ENCODE assay signal across 13 mouse cellular contexts in genomic region chr6:140768859-140769640, GRCm38 (mm10). TPM values are rescaled to one million over a fixed set of nuclear protein-coding genes. Genes with fewer than 3 reads are reported as not detected.
DNase-seq lines count a peak whose midpoint lies in the region; ATAC-seq and TF ChIP-seq lines count a peak whose summit lies in the region.
"Had no signal": no experiment of that assay in that cellular context is flagged by ENCODE, and none has a peak within 500 bp of the region (broad histone marks: within the 10 kb centered on the region; RNA-seq: fewer than 3 reads in every experiment).

No protein-coding gene starts in this region.

- no peaks in the 10 kb centered on the region for H3K36me3 ChIP-seq in lung, embryonic 16.5 days (ENCODE audit: control insufficient read depth, insufficient read depth, low read length)
- H3K36me3 ChIP-seq in lung, postnatal 0 days (ENCODE audit: insufficient read depth, low read length), result no peaks in the 10 kb centered on the region
- H3K36me3 ChIP-seq in forebrain, embryonic 13.5 days (ENCODE audit: poor library complexity, severe bottlenecking), result no peaks in the 10 kb centered on the region
- H3K36me3 ChIP-seq in midbrain, embryonic 11.5 days (ENCODE audit: control insufficient read depth, insufficient read depth, low read length), result no peaks in the 10 kb centered on the region
- H3K36me3 ChIP-seq: liver, embryonic 13.5 days had no signal

- no peak overlapping the region for H3K9ac ChIP-seq in lung, embryonic 16.5 days (ENCODE audit: low read length)
- no peak overlapping the region for H3K9ac ChIP-seq in lung, postnatal 0 days (replicated peaks; ENCODE audit: low read depth)
- H3K9ac ChIP-seq in forebrain, embryonic 13.5 days, result no peak overlapping the region
- H3K9ac ChIP-seq in midbrain, embryonic 11.5 days (ENCODE audit: low read length), result no peak overlapping the region
- H3K9ac ChIP-seq: liver, embryonic 13.5 days had no signal

- no peaks in the 10 kb centered on the region for H3K4me1 ChIP-seq in lung, embryonic 16.5 days (replicated peaks; ENCODE audit: control insufficient read depth, insufficient read depth, low read length)
- H3K4me1 ChIP-seq in lung, postnatal 0 days (ENCODE audit: insufficient read depth, low read depth, low read length), result no peaks in the 10 kb centered on the region
- H3K4me1 ChIP-seq in forebrain, embryonic 13.5 days, result peaks cover 9% of the 10 kb centered on the region; the same call in 1 of the 2 replicates
- peaks cover 7% of the 10 kb centered on the region; the same call in 1 of the 2 replicates for H3K4me1 ChIP-seq in midbrain, embryonic 11.5 days (ENCODE audit: control insufficient read depth, insufficient read depth, low read length)
- H3K4me1 ChIP-seq: liver, embryonic 13.5 days had no signal

- 60% methylated on average over 21 of the region's 21 CpGs for WGBS in lung, embryonic 16.5 days
- WGBS in lung, postnatal 0 days, result 68% methylated on average over 21 of the region's 21 CpGs
- WGBS in forebrain, embryonic 13.5 days, result 34% methylated on average over 21 of the region's 21 CpGs
- 49% methylated on average over 21 of the region's 21 CpGs for WGBS in midbrain, embryonic 11.5 days

- TF ChIP-seq EP300 in lung, postnatal 0 days (IDR thresholded peaks at IDR 0.05), result no peak

- ATAC-seq in lung, embryonic 16.5 days (ENCODE audit: low read depth), result peak; percentile 14; the same call in 1 of the 2 replicates
- ATAC-seq in lung, postnatal 0 days, result no peak
- ATAC-seq in forebrain, embryonic 13.5 days, result peak; percentile 85
- ATAC-seq in midbrain, embryonic 11.5 days (ENCODE audit: low FRiP score), result peak; percentile 88

- H3K9me3 ChIP-seq in lung, embryonic 16.5 days (ENCODE audit: control insufficient read depth, low read length), result no peaks in the 10 kb centered on the region
- H3K9me3 ChIP-seq in lung, postnatal 0 days (ENCODE audit: low read length), result no peaks in the 10 kb centered on the region
- H3K9me3 ChIP-seq in forebrain, embryonic 13.5 days (replicated peaks), result no peaks in the 10 kb centered on the region
- no peaks in the 10 kb centered on the region for H3K9me3 ChIP-seq in midbrain, embryonic 11.5 days (ENCODE audit: control insufficient read depth, low read length)
- H3K9me3 ChIP-seq: liver, embryonic 13.5 days had no signal

- H3K27me3 ChIP-seq in lung, embryonic 16.5 days (ENCODE audit: control insufficient read depth, insufficient read depth, low read depth, low read length), result no peaks in the 10 kb centered on the region
- no peaks in the 10 kb centered on the region for H3K27me3 ChIP-seq in lung, postnatal 0 days (replicated peaks; ENCODE audit: insufficient read depth, low read length)
- H3K27me3 ChIP-seq in forebrain, embryonic 13.5 days, result no peaks in the 10 kb centered on the region
- H3K27me3 ChIP-seq in midbrain, embryonic 11.5 days (ENCODE audit: control insufficient read depth, insufficient read depth, low read length), result no peaks in the 10 kb centered on the region
- H3K27me3 ChIP-seq: CH12.LX; liver, embryonic 13.5 days had no signal

- H3K4me2 ChIP-seq in lung, embryonic 16.5 days (ENCODE audit: low read depth, low read length), result no peak overlapping the region
- no peak overlapping the region for H3K4me2 ChIP-seq in lung, postnatal 0 days (replicated peaks; ENCODE audit: low read depth, low read length)
- H3K4me2 ChIP-seq in forebrain, embryonic 13.5 days, result peak overlapping the region; percentile 32
- no peak overlapping the region for H3K4me2 ChIP-seq in midbrain, embryonic 11.5 days
- H3K4me2 ChIP-seq: liver, embryonic 13.5 days had no signal

- H3K4me3 ChIP-seq in lung, embryonic 16.5 days (ENCODE audit: low read length), result no peak overlapping the region
- no peak overlapping the region for H3K4me3 ChIP-seq in lung, postnatal 0 days (ENCODE audit: low read depth, low read length)
- H3K4me3 ChIP-seq in forebrain, embryonic 13.5 days, result no peak overlapping the region
- H3K4me3 ChIP-seq in midbrain, embryonic 11.5 days (ENCODE audit: low read depth, low read length), result no peak overlapping the region
- no peak overlapping the region for H3K4me3 ChIP-seq in layer of hippocampus, adult 2 months
- H3K4me3 ChIP-seq: liver, embryonic 13.5 days had no signal

- DNase-seq in lung, postnatal 0 days (ENCODE audit: low spot score), result no peak
- peak; percentile 85 for DNase-seq in midbrain, embryonic 11.5 days (ENCODE audit: low spot score, missing footprints)
- no peak for DNase-seq in gastrocnemius, adult 18-20 months (ENCODE audit: low spot score)
- DNase-seq in layer of hippocampus, adult 2 months (ENCODE audit: low spot score in 2 of 2), result no peak
- DNase-seq in frontal cortex, postnatal 14 days (ENCODE audit: low spot score in 2 of 2), result no peak
- DNase-seq in left cerebral cortex, adult 18-20 months (ENCODE audit: low spot score in 2 of 2), result no peak
- DNase-seq: liver, embryonic 13.5 days had no signal

- no peak for TF ChIP-seq CTCF in lung, postnatal 0 days (IDR thresholded peaks at IDR 0.05)
- TF ChIP-seq CTCF in layer of hippocampus, adult 2 months (conservative IDR thresholded peaks at IDR 0.05), result no peak

- H3K27ac ChIP-seq in lung, embryonic 16.5 days (ENCODE audit: low read length), result no peak overlapping the region
- no peak overlapping the region for H3K27ac ChIP-seq in lung, postnatal 0 days (ENCODE audit: low read length)
- H3K27ac ChIP-seq in forebrain, embryonic 13.5 days, result peak overlapping the region; percentile 65
- H3K27ac ChIP-seq in midbrain, embryonic 11.5 days (ENCODE audit: low read depth, low read length), result no peak overlapping the region
- H3K27ac ChIP-seq in layer of hippocampus, adult 2 months, result no peak overlapping the region
- H3K27ac ChIP-seq: liver, embryonic 13.5 days had no signal

RNA-seq across cellular contexts. Expression of gene Gm11077, which starts 40.0 kb away (rescaled TPM):
- polyA plus RNA-seq in lung, embryonic 16.5 days (2015; fragmentation: Nextera tagmentation; extraction: Ambion mirVana), result not detected in 2 replicates
- polyA plus RNA-seq in lung, postnatal 0 days (2015; fragmentation: Nextera tagmentation; extraction: Ambion mirVana), result not detected in 2 replicates
- polyA plus RNA-seq in forebrain, embryonic 13.5 days (2015; fragmentation: Nextera tagmentation; extraction: Ambion mirVana), result not detected in 2 replicates
- polyA plus RNA-seq in midbrain, embryonic 11.5 days (2014; fragmentation: Nextera tagmentation; extraction: Ambion mirVana), result not detected in 2 replicates
- total RNA-seq in gastrocnemius, adult 18-20 months (2021), result not detected
- not detected for total RNA-seq in layer of hippocampus, adult 2 months (2021)
- not detected for total RNA-seq in left cerebral cortex, adult 18-20 months (2021)
- total RNA-seq: CH12.LX; common myeloid progenitor, adult 5-6 weeks; monocyte, adult 5-6 weeks had no signal
- polyA plus RNA-seq: heart, embryonic 16.5 days; liver, embryonic 13.5 days had no signal
